Mouse (Mus musculus) cerebellum, adult 2 months (tissue): Measurements from ENCODE around the gene Col6a4.

Experiments used
- CTCF ChIP-seq: fragments of 200-500 bp; IDR thresholded peaks from 2 replicates; pipeline ENCODE4 v1.5.1; 2011; ENCODE audit warnings: low read depth, mild to moderate bottlenecking, control low read depth, low read length, moderate library complexity, borderline replicate concordance; ENCODE audit not compliant: insufficient read depth
- POLR2A ChIP-seq: fragments of 200-500 bp; IDR thresholded peaks from 2 replicates; pipeline ENCODE4 v1.6.1; 2011; ENCODE audit warnings: low read length, control low read depth, borderline replicate concordance; ENCODE audit not compliant: insufficient read depth

- TF ChIP-seq POLR2A (no peak), CTCF (no peak)
These were observed 57.3 kb downstream of the Col6a4 start for GRCm38 (mm10) chr9:106039276-106039675.
